Mouse (Mus musculus): ENCODE measurements around the gene Echdc1. TPM values are rescaled to one million over a fixed set of nuclear protein-coding genes. Genes with fewer than 3 reads are reported as not detected.

Echdc1 gene
- total and polyA plus RNA-seq, 3 experiments: 19.6 to 27.9 TPM; not detected in 1

DNA sequence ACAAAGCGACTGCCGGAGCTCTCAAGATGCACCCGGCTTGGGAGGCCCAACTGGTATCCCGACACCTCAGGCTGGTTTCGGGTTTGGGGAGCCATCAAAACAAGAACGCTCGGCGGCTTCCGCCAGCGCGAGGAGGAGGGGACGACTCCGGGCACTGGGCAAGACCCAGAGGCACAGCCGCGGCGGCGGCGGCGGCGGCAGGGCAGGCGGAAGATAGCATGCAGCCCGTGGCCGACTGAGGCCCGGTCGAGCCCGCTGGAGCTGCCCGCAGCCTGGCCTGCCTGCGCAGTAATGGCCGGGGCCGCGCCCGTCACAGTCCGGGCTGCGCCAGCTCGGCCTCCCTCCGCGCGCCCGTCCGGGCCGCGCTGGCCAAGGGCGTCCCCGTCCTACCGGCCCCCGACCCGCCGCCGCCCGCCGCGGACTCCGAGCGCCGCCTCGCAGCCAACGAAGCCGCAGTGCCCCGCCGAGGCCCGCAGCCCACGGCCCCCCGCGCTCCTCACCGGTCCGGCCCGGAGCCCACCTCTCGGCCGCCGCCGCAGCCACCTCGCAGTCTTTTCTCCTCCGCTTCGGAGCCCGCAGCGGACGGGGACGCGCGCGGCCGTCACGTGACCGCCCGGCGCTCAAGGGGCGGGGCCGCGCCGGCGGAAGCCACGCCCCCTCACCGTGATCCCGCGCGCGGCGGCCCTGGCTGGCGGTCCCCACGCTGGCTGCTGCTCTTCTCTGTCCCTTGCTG is 48.7 kb downstream of the Echdc1 start:
- Histone ChIP-seq H3K4me1 (ENCODE audit: control insufficient read depth in 1 of 2, insufficient read depth in 2 of 2, low read length in 2 of 2) (peaks cover 0 to 2% of the 10 kb centered on the region in 2 experiments; a peak in 3 of 4 replicates), H3K79me2 (ENCODE audit: control insufficient read depth, insufficient read depth, low read length, poor library complexity) (peaks cover 31% of the 10 kb centered on the region), H3K27ac (ENCODE audit: control insufficient read depth, low read depth, low read length) (peak overlapping the region; percentile 50), H3K4me3 (ENCODE audit: control insufficient read depth in 1 of 2, insufficient read depth in 1 of 2, low read depth in 2 of 2, low read length in 2 of 2) (peak overlapping the region; percentile 94 to 98), H3K9me3 (replicated peaks; ENCODE audit: insufficient read depth, low read length) (no peaks in the 10 kb centered on the region), H3K9ac (ENCODE audit: control insufficient read depth, low read depth, low read length, poor library complexity, severe bottlenecking) (peak overlapping the region; percentile 98), H3K27me3 (ENCODE audit: control insufficient read depth in 1 of 2, insufficient read depth in 2 of 2, low read length in 2 of 2) (no peaks in the 10 kb centered on the region), H3K36me3 (ENCODE audit: control insufficient read depth in 1 of 2, insufficient read depth in 2 of 2, low read length in 2 of 2) (peaks cover 0 to 25% of the 10 kb centered on the region in 2 experiments; a peak in 3 of 4 replicates)
- TF ChIP-seq NRF1 (IDR thresholded peaks at IDR 0.05; ENCODE audit: insufficient read depth, low read depth, low read length, poor library complexity, severe bottlenecking): peak; percentile 9; the same call in 1 of the 2 replicates
- TF ChIP-seq MAX (IDR thresholded peaks at IDR 0.05; ENCODE audit: low read length): peak; percentile 82
- TF ChIP-seq MYB (IDR thresholded peaks at IDR 0.05; ENCODE audit: low read depth, low read length): no peak
- TF ChIP-seq ELF1 (IDR thresholded peaks at IDR 0.05; ENCODE audit: low read depth, low read length): no peak
- TF ChIP-seq TBP (IDR thresholded peaks at IDR 0.05; ENCODE audit: low read depth, low read length): 0 out of 2 replicates have a peak, but pooled peaks have one; percentile 13
- TF ChIP-seq BHLHE40 (IDR thresholded peaks at IDR 0.05; ENCODE audit: borderline replicate concordance, low read depth, low read length): peak; percentile 76; the same call in 1 of the 2 replicates
- no peak; the same call in 1 of the 2 replicates for TF ChIP-seq UBTF (IDR thresholded peaks at IDR 0.05; ENCODE audit: borderline replicate concordance, insufficient read depth, low read depth, low read length)
- TF ChIP-seq HCFC1 (IDR thresholded peaks at IDR 0.05; ENCODE audit: low read depth, low read length): peak; percentile 63; the same call in 1 of the 2 replicates
- TF ChIP-seq ETS1 (IDR thresholded peaks at IDR 0.05; ENCODE audit: low read depth, low read length): no peak
- TF ChIP-seq TCF12 (IDR thresholded peaks at IDR 0.05; ENCODE audit: low read depth, low read length): peak; percentile 43
- TF ChIP-seq ZMIZ1 (IDR thresholded peaks at IDR 0.05; ENCODE audit: low read depth, low read length): peak; percentile 90
- peak; percentile 95 for TF ChIP-seq USF1 (IDR thresholded peaks at IDR 0.05; ENCODE audit: low read depth, low read length)
- TF ChIP-seq USF2 (IDR thresholded peaks at IDR 0.05; ENCODE audit: borderline replicate concordance in 1 of 2, insufficient read depth in 1 of 2, low read depth in 1 of 2, low read length in 2 of 2): peak in 1 of 2 experiments; percentile 75; a peak in 2 of 4 replicates
- 0 out of 2 replicates have a peak, but pooled peaks have one; percentile 55 for TF ChIP-seq SIN3A (IDR thresholded peaks at IDR 0.05; ENCODE audit: low read length)
- DNase-seq (ENCODE audit: low read depth, low spot score): peak; percentile 75

DNA sequence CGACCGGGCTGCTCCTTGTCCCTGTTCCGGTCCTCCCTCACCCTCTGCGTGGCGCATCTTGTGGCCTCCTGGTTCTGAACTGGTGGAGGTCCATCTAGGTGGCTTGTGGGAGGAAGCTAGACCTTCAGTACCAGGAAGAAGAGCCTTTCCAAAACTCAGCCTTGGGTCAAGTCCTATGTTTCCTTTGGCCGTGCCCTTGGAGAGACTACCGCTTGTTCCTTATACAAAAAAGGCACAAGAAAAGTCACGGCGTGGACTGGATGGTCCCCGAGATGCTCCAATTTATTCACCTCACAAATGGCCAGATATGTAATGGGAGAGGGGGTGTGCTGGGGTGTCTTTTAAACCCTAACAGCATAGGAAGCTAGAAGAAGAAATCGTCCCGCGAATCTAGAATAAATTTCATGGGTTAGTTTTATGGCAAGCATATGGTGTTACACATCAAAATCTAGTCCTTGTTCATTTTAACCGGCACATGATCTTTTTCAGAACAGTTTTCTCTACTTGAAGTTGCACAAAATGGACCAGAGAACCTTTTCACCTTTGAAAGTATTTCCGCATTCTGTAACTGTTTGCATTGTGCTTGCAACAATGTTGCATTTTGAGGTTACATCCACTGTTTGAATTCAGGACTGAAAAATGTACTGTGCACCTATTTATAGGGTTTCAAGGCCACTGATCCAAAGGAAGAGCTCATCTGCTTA is 49.4 kb downstream of the Echdc1 start, which contains the start of gene Rnf146:
Rnf146 (minus strand) TSS at position 246 of the 704 bp plus-strand sequence.
- H3K4me3 ChIP-seq (ENCODE audit: control insufficient read depth in 1 of 2, insufficient read depth in 1 of 2, low read depth in 2 of 2, low read length in 2 of 2): peak within 1 kb of the TSS; percentile 94 to 98
- no peak for TF ChIP-seq ZKSCAN1 (IDR thresholded peaks at IDR 0.05; ENCODE audit: low read depth, low read length)
- TF ChIP-seq POLR2AphosphoS2 (IDR thresholded peaks at IDR 0.05; ENCODE audit: low read length): peak; percentile 91; the same call in 1 of the 2 replicates
- TF ChIP-seq ETS1 (IDR thresholded peaks at IDR 0.05; ENCODE audit: low read depth, low read length): no peak
- no peak for TF ChIP-seq KAT2A (conservative IDR thresholded peaks at IDR 0.05; ENCODE audit: low read depth, low read length)
- peak; percentile 59; the same call in 1 of the 2 replicates for TF ChIP-seq MXI1 (IDR thresholded peaks at IDR 0.05; ENCODE audit: low read depth, low read length)
- no peak for TF ChIP-seq ZMIZ1 (IDR thresholded peaks at IDR 0.05; ENCODE audit: low read depth, low read length)
- TF ChIP-seq GABPA (IDR thresholded peaks at IDR 0.05; ENCODE audit: low read depth, low read length): no peak
- TF ChIP-seq MAX (IDR thresholded peaks at IDR 0.05; ENCODE audit: low read length): no peak
- 0 out of 2 replicates have a peak, but pooled peaks have one; percentile 41 for TF ChIP-seq POLR2AphosphoS5 (IDR thresholded peaks at IDR 0.05; ENCODE audit: borderline replicate concordance, low read depth, low read length)
- TF ChIP-seq MEF2A (IDR thresholded peaks at IDR 0.05; ENCODE audit: extremely low read depth, insufficient replicate concordance, low read depth, low read length, poor library complexity, severe bottlenecking): no peak
- TF ChIP-seq CHD2 (IDR thresholded peaks at IDR 0.05; ENCODE audit: low read length): no peak
- TF ChIP-seq POLR2A (IDR thresholded peaks at IDR 0.05; ENCODE audit: control insufficient read depth in 1 of 2, insufficient read depth in 1 of 2, low read depth in 1 of 2, low read length in 2 of 2, poor library complexity in 1 of 2): peak; percentile 96 to 97; a peak in 2 of 4 replicates
- TF ChIP-seq SIN3A (IDR thresholded peaks at IDR 0.05; ENCODE audit: low read length): peak; percentile 29; the same call in 1 of the 2 replicates
- TF ChIP-seq NELFE (IDR thresholded peaks at IDR 0.05; ENCODE audit: low read depth, low read length): 0 out of 2 replicates have a peak, but pooled peaks have one; percentile 97
- H3K27me3 ChIP-seq (ENCODE audit: control insufficient read depth in 1 of 2, insufficient read depth in 2 of 2, low read length in 2 of 2): no peaks in the 10 kb centered on the region
- H3K36me3 ChIP-seq (ENCODE audit: control insufficient read depth in 1 of 2, insufficient read depth in 2 of 2, low read length in 2 of 2): peaks cover 0 to 25% of the 10 kb centered on the region in 2 experiments; a peak in 3 of 4 replicates
- H3K79me2 ChIP-seq (ENCODE audit: control insufficient read depth, insufficient read depth, low read length, poor library complexity): peaks cover 25% of the 10 kb centered on the region
- peak within 1 kb of the TSS; percentile 50 for H3K27ac ChIP-seq (ENCODE audit: control insufficient read depth, low read depth, low read length)
- H3K4me1 ChIP-seq (ENCODE audit: control insufficient read depth in 1 of 2, insufficient read depth in 2 of 2, low read length in 2 of 2): peaks cover 0 to 2% of the 10 kb centered on the region in 2 experiments; a peak in 3 of 4 replicates
- H3K9me3 ChIP-seq (replicated peaks; ENCODE audit: insufficient read depth, low read length): no peaks in the 10 kb centered on the region
- H3K9ac ChIP-seq (ENCODE audit: control insufficient read depth, low read depth, low read length, poor library complexity, severe bottlenecking): peak within 1 kb of the TSS; percentile 98
- peak; percentile 78 for DNase-seq (ENCODE audit: low read depth, low spot score)
